Mouse (Mus musculus) cerebellum, adult 9-10 months (tissue): ENCODE results near the gene Gldc.
"Not testable (repeated sequence)": the region's sequence is repeated elsewhere in the genome, so short reads cannot be mapped to it uniquely, and the experiment has no call there.

Source experiments
- DNase-seq: peaks from one replicate; pipeline ENCODE4 v3.0.0; 2022

Gene Gldc

GRCm38 (mm10) chr19:30174919-30175571 lies at the start of gene Gldc:
Gene Gldc (minus strand): TSS chr19:30175429.
- DNase-seq = peak; percentile 66

GRCm38 (mm10) chr19:30222593-30222992 lies 47.4 kb upstream of the Gldc start:
- DNase-seq = not testable (repeated sequence)

GRCm38 (mm10) chr19:30217335-30217734 lies 42.1 kb upstream of the Gldc start:
- DNase-seq = peak; percentile 30

GRCm38 (mm10) chr19:30216186-30216585 lies 41.0 kb upstream of the Gldc start:
- DNase-seq = no peak

GRCm38 (mm10) chr19:30215736-30216135 lies 40.5 kb upstream of the Gldc start:
- not testable (repeated sequence) for DNase-seq

- DNase-seq = no peak
Observed at GRCm38 (mm10) chr19:30214026-30214425, 38.8 kb upstream of the Gldc start.

GRCm38 (mm10) chr19:30209006-30209405 lies 33.8 kb upstream of the Gldc start:
- not testable (repeated sequence) for DNase-seq

GRCm38 (mm10) chr19:30206981-30207380 lies 31.8 kb upstream of the Gldc start:
- DNase-seq = no peak

GRCm38 (mm10) chr19:30205874-30206273 lies 30.6 kb upstream of the Gldc start:
- no peak for DNase-seq

- peak; percentile 10 for DNase-seq
Observed at GRCm38 (mm10) chr19:30205159-30205816, 30.1 kb upstream of the Gldc start.

- DNase-seq = no peak
Observed at GRCm38 (mm10) chr19:30202177-30202576, 26.9 kb upstream of the Gldc start.

- no peak for DNase-seq
Observed at GRCm38 (mm10) chr19:30194999-30195398, 19.8 kb upstream of the Gldc start.

- DNase-seq = no peak
Observed at GRCm38 (mm10) chr19:30187232-30187631, 12.0 kb upstream of the Gldc start.

GRCm38 (mm10) chr19:30185536-30185935 lies 10.3 kb upstream of the Gldc start:
- no peak for DNase-seq

GRCm38 (mm10) chr19:30179979-30180378 lies 4.8 kb upstream of the Gldc start:
- no peak for DNase-seq

- DNase-seq = no peak
Observed at GRCm38 (mm10) chr19:30174074-30174670, 1.1 kb downstream of the Gldc start.

GRCm38 (mm10) chr19:30171346-30172055 lies 3.7 kb downstream of the Gldc start:
- DNase-seq = no peak

- DNase-seq = no peak
Observed at GRCm38 (mm10) chr19:30170319-30170718, 4.9 kb downstream of the Gldc start.

- DNase-seq = no peak
Observed at GRCm38 (mm10) chr19:30166801-30167505, 8.3 kb downstream of the Gldc start.

GRCm38 (mm10) chr19:30164228-30164627 lies 11.0 kb downstream of the Gldc start:
- peak; percentile 54 for DNase-seq

- DNase-seq = no peak
Observed at GRCm38 (mm10) chr19:30162808-30163207, 12.4 kb downstream of the Gldc start.

- DNase-seq = peak; percentile 83
Observed at GRCm38 (mm10) chr19:30160021-30160420, 15.2 kb downstream of the Gldc start.

GRCm38 (mm10) chr19:30158189-30158588 lies 17.0 kb downstream of the Gldc start:
- no peak for DNase-seq
